Mouse (Mus musculus): ENCODE measurements around the gene Adgrb2. TPM values are rescaled to one million over a fixed set of nuclear protein-coding genes. Genes with fewer than 3 reads are reported as not detected.

Gene Adgrb2
- total RNA-seq, 2 experiments from 2014 or later: 529 to 570 TPM

DNA sequence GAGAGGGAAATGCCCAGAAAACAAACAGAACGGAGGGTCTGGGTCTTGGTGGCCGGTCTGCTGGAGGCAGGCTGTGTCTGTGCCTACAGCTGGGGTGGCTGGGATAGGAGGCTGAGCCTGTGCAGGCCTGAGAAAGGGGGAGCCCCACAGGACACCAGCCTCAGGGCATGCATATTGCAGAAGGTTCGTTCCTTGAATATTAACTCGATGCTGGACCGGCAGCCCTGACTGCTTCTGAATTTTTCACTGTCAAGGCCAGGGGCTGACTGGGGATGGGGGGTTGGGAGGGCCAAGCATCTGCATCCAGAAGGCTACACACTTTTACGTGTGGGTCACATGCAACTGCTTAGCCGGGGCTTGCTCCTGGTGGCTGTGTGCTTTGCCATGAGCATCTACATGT is 48.8 kb downstream of the Adgrb2 start:
- no peak for DNase-seq

- peak; percentile 40 to 55 for DNase-seq
Measured at GRCm38 (mm10) chr4:130036112-130036511, 51.4 kb downstream of the Adgrb2 start.

- DNase-seq: peak in 1 of 2 experiments; percentile 39
Measured at GRCm38 (mm10) chr4:130036573-130037401, 52.1 kb downstream of the Adgrb2 start.

- DNase-seq: no peak
Measured at GRCm38 (mm10) chr4:130039351-130039750, 54.7 kb downstream of the Adgrb2 start.

DNA sequence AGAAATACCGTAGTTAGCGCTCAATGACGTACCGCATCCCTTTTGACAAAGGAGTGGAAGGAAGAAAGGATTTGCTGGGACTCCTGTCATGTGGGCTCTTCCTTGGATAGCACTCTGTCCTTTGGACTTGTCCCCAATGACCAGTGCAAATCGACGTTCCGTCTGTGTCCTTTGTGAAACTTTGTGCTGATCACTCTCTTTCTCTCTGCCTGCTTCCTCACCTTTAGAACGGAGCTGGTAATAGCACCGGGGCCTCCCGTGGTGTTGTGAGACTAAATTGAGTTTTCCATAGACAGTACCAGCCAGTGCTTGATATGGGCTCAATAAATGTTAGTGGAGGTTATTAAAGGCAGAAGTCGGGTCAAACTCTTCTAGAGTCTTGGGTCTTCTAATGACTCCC is 56.4 kb downstream of the Adgrb2 start:
- DNase-seq: no peak

DNA sequence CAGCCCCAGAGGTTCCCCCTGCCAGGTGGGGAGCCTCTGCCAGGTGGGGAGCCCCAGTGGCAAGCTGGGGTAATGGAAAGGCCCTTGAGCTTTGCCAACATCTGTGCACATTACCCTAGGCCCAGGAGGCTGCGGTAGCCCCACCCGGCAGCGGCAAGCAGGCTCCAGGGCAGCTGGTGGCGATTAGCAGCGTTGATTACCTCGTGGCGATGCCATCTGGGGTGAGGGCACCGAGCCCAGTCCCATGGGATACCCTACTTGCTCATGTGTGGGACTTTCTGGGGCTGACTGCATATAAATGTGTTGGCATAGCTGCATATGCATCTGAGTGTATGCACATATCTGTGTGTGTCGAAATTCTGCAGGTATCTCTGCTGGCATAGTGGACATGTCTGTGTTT is 59.5 kb downstream of the Adgrb2 start:
- no peak for DNase-seq

DNA sequence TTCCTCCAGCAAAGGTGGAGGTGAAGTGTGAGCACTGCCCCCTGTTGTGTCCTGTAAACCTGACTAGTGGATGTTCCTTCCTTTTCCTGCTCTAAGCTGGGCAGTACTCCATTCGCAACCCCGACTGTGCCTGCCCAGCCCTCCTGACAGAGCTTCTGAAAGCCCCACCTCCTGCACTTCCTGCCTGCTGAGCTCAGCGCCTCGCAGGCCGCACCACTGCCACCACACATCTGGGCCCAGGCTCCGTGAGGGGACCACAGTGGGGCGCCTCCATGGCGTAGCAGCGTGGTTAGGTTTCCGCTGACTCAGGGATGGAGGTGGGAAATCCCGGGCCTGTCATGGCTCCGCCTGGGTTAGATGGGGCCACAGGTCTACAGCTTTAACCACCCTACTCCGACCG is 60.9 kb downstream of the Adgrb2 start:
- no peak for DNase-seq

GRCm38 (mm10) chr4:130047331-130048202 is 62.9 kb downstream of the Adgrb2 start, which contains the start of gene Col16a1:
Gene Col16a1, plus strand, starts transcription at chr4:130047840.
- peak; percentile 72 to 77 for DNase-seq

DNA sequence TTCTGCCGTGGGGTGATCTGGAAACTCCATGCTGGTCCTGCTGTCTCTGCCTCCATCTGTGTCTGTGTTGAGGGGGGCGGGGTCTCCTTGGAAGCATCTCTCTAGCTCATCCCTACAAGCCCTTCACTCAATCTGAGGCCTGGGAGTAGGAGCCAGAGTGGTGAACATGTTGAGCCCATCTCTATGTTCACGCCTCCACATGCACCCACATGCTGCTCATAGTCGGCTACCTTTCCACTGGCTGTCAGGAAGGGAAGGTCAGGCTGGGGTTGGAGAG is 63.5 kb downstream of the Adgrb2 start:
- DNase-seq: no peak

- DNase-seq: no peak
Measured at GRCm38 (mm10) chr4:130050056-130050824, 65.6 kb downstream of the Adgrb2 start.

- DNase-seq: no peak
Measured at GRCm38 (mm10) chr4:130052283-130052682, 67.6 kb downstream of the Adgrb2 start.

- DNase-seq: no peak
Measured at GRCm38 (mm10) chr4:130053111-130053510, 68.4 kb downstream of the Adgrb2 start.

GRCm38 (mm10) chr4:130054727-130055126 is 70.1 kb downstream of the Adgrb2 start:
- peak in 1 of 2 experiments; percentile 30 for DNase-seq

DNA sequence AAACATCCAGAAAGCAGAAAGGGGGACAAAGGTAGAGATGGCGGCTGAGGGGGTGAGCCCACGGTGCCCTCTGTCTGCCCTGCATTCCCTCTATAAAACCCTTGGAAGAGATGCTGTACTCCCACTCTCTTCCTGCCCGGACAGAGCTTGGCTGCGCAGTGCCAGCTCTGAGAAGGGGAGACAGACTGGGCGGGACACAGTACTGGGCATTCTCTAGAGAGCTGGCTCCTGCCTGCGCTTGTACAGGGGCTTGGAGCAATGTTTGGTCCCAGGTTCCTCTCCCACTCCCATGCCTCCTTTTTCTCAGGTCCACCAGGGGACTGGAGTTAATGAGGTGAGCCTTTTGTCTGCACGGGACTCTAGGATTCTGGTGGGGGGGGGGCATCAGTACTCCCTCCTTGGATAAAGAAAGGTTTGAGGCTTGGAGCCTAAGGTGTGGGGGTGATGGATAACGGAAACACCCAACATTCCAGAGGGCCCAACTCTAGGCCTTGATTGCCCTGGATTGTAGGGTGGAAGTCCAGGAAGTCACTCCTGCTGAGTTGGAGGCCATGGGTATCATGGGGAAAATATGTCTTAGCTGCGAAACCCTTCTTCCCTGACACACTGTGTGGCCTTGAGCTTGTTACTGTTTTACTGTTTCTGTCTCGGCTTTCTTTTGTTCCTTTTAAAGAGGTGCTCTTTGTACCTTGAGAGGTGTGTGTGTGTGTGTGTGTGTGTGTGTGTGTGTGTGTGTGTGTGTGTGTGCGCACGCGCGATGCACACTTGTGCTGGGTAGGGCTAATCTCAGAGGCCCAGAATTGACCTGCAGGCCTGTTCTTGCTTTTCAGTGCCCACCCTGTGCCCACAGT is 70.7 kb downstream of the Adgrb2 start:
- DNase-seq: no peak

- no peak for DNase-seq
Measured at GRCm38 (mm10) chr4:130056011-130056322, 71.3 kb downstream of the Adgrb2 start.

DNA sequence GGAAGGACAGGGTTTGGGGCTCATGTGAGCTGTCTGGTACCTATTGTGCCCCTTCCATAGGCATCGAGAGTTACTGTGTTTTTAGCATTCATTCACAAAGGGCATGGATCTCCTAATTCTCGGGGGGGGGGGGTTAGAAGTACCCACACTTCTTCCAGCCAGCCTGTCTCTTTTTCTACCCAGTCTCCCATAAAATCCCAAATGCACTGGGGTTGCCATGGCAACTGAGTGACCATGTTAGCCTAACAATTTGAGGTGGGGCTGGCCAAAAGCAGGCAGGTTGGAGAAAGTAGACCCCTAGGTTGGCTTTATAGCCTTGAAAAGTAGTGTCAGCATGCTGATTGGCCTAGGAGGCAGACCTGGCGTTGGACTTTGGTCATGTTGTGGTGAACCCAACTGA is 71.8 kb downstream of the Adgrb2 start:
- DNase-seq: no peak

DNA sequence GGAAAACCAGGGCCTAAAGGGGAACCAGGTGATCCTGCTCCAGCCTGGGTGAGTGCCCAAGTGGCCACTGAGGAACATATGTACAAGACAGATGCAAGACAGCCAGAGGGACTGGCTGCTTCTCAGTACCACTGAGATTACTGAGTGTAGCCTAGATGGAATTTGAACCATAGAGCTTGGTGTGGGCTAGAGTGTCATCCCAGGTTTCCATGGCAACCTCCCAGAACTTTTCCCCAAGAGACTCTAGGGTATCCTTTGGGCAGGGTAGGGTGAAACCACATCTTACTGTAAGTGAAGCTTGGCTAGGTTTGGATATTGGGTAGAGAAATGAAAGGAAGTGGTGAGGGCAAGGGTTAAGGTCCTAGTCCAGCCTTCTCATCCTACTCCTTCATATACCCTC is 76.3 kb downstream of the Adgrb2 start:
- no peak for DNase-seq

DNA sequence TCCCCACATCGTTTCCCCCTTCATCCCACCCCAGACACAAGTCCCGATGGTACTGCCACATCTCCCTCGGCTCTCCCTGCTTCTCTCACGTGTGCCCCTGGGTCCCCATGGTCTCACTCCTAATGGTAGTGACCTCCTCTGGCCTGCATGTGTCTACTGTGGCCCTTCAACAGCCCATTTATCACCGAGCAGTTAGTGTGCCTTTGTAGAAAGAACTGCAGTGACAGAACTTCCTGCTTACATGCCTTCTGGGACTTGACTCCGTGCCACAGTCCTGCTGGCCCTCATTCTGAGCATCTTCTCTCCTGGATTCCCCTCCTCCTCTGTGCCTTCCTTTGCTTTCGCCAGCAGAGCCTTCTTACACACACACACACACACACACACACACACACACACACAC is 78.5 kb downstream of the Adgrb2 start:
- no peak for DNase-seq

GRCm38 (mm10) chr4:130066816-130067215 is 82.1 kb downstream of the Adgrb2 start:
- no peak for DNase-seq

GRCm38 (mm10) chr4:130070523-130070922 is 85.9 kb downstream of the Adgrb2 start:
- no peak for DNase-seq

DNA sequence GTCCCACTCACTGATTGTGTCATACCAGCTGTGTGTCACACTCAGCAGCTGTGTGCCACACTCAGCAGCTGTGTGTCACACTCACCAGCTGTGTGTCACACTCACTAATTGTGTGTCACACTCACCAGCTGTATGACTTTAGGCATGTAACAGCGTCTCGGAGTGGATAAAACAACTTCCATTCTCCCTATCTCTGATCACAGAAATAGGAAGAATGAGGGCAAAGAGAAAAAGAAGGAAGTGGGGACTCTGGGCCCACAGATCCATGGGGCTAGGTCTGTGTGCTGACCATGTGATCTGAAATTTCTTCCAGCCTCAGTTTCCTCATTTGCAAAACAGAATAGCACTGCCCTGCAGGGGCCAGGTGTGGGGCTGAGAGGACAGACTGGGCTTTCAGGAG is 87.1 kb downstream of the Adgrb2 start:
- DNase-seq: no peak

Data from layer of hippocampus, postnatal 36 days (tissue).